Mouse (Mus musculus) layer of hippocampus, postnatal 14 days (tissue): ENCODE measurements at regions not wholly inside any gene's neighbourhood (a gene's known extent, or its start where the extent isn't known, plus 50 kb on each side); places are given as distances from the start of the nearest gene placed in this dataset.
"Not testable (repeated sequence)": the region's sequence is repeated elsewhere in the genome, so short reads cannot be mapped to it uniquely, and the experiment has no call there.

ENCODE experiments used
- DNase-seq, 2 experiments: peaks; one replicate each; pipeline ENCODE4 v3.0.0; 2021 to 2022; ENCODE audit warnings: low spot score in 2 of 2, mixed read lengths in 1 of 2

DNA sequence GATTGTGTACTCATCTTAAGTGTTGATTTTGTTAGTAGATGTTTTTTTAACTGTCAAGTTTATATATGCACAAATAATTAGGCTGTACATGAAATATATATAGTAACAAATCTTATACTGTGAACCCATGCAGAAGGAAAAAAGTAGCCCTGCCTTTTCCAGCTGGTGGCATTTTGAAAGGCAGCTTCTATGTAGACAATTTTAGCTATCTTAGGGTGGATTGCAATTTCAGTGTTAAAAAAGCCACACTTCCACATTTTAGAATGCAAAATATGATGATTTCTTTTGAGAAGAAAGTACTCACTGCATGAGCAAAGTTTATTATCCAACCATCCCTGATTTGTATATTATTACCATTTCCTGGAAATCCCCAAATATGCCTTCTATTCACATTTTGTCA lies 1256.1 kb upstream of the Gm12353 start:
- no peak for DNase-seq

DNA sequence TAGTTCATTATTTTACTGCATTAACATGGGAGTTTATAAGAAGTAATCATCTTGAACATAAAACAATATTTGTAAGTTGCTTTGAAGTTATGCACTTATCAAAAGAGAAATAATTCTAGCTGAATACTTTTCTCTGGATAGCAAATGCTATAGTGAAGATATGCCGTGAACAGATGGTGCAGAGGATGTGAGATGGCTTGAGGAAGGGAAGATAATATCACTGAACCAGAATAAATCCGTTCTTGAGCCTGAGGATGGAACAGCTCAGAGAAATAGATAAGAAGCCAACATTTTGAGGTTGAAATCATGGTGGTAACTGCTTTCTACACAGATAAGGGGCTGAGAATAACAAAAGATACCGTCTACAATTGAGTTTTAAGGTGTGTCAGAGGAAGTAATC lies 1239.7 kb upstream of the Gm12353 start:
- DNase-seq, result peak in 1 of 2 experiments; percentile 19

GRCm38 (mm10) chr4:18365916-18366315 lies 1239.3 kb upstream of the Gm12353 start:
- peak in 1 of 2 experiments; percentile 10 for DNase-seq

- no peak for DNase-seq
Observed at GRCm38 (mm10) chr4:18394815-18395521, 1210.3 kb upstream of the Gm12353 start.

DNA sequence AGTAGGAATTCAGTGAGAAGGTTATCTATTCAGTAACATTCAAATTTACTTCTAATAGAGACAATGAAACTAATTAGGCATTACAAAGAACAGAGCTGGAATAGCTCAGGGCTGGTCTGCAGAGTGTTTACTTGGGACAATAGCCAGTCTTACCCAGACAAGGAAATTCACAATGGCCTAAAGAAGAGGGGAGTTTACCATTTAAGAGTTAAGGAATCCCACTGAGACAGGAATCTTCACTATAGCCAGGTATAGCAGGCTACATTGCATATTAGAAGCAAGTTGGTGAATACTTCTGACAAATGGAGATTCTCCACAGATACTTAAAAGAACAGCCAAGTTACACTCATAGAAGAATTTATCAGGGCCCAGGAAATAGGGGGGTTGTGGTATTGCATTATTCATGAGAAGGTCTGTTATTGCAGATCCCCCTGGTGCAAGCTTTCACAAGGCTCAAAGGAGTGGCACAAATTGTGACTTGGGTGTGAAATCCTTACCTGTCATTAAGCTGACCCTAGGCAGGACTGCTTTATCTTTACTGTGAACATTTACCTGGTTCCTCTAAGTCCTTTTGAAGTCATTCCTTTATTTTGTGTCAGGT lies 1209.6 kb upstream of the Gm12353 start:
- DNase-seq, result not testable (repeated sequence)

DNA sequence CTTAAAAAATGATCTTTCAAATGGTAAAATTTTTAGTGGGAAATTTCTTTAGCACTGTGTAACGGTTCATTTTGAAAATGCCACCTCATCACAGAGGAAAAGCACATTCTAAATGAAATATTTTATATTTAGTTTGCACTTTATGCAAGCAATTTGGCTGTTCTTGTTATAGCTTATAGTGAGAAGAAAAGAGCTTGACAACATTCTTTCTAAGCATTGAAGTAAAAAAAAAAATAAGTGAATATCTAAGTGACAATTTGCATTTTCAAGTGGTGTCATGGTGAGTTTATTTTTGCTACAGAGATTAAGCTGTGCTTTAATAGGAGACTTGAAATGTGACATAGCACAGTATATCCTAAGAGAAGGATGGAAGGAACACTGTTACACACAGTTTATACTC lies 1194.9 kb upstream of the Gm12353 start:
- DNase-seq, result no peak

GRCm38 (mm10) chr4:18441385-18441784 lies 1163.9 kb upstream of the Gm12353 start:
- DNase-seq, result no peak

- no peak for DNase-seq
Observed at GRCm38 (mm10) chr4:18444284-18445004, 1160.8 kb upstream of the Gm12353 start.

DNA sequence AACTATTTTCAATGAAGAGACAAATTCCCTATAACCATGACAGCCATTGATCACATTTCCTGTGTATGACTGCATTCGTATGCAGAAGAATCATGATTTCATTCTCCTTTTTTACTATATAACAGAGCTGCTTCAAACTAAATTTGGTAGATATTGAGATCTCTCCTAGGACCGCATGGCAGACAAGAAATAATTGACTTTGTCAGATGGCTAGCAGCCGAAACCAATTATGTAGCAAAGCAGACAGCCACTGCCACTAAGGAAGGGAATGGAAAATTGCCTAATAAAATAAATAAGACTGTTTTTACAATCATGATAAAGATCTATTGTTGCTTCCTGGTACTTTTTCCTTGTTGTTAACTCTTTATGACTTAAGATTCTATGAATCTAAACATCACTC lies 1143.6 kb upstream of the Gm12353 start:
- no peak for DNase-seq

DNA sequence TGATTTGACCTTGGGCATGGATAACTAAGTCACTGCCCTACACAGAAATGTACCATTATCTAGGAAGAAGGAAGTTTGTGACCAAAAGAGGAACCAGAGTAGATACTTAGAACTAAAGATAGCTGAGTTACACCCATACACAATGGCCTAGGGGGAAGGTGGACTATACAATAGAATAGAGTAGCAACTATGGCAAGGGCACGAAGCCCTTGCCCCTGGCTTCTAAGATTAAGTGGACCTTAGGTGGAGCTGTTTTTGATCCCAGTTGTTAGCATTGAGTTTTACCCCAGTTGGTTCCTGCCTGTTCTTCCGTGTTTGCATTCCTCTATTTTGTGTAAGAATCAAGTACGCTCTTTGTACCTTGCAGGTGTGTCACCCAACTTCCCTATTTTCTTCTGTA lies 1137.0 kb upstream of the Gm12353 start:
- DNase-seq, result not testable (repeated sequence)

- no peak for DNase-seq
Observed at GRCm38 (mm10) chr4:18469534-18469933, 1135.7 kb upstream of the Gm12353 start.
